Mouse (Mus musculus) brown adipose tissue, adult 24 weeks (tissue): ENCODE data around the gene Olfr1264. TPM values are rescaled to one million over a fixed set of nuclear protein-coding genes. Genes with fewer than 3 reads are reported as not detected.

ENCODE experiments used
- H3K27ac ChIP-seq: fragments of 200-500 bp; replicated peaks from 2 replicates; pipeline ENCODE4 v1.5.1; 2012; ENCODE audit warnings: low read depth, mild to moderate bottlenecking, low read length
- H3K4me1 ChIP-seq: fragments of 200-500 bp; 2 replicates; pipeline ENCODE4 v1.6.1; 2012; ENCODE audit warnings: low read length, mixed read lengths; ENCODE audit not compliant: control insufficient read depth, insufficient read depth, insufficient read length
- H3K4me3 ChIP-seq: fragments of 200-500 bp; 2 replicates; pipeline ENCODE4 v1.5.1; 2012; ENCODE audit warnings: low read depth, mild to moderate bottlenecking, low read length, moderate library complexity; ENCODE audit not compliant: insufficient read depth
- polyA plus RNA-seq: library from polyadenylated mRNA; stranded (reverse); fragments of >200 nt; gene quantifications from 2 replicates; pipeline ENCODE4 v1.2.4, GENCODE M21; 2012; ENCODE audit not compliant: missing spikeins, insufficient read depth, insufficient read length

The Olfr1264 gene
- polyA plus RNA-seq, result not detected in 2 replicates

- H3K4me1 ChIP-seq, result no peaks in the 10 kb centered on the region
- H3K4me3 ChIP-seq, result no peak within 1 kb of the TSS
- no peak within 1 kb of the TSS for H3K27ac ChIP-seq
These were observed at the start of gene Olfr1264 for GRCm38 (mm10) chr2:90025477-90025876. Gene Olfr1264 (minus strand): TSS chr2:90025577.

GRCm38 (mm10) chr2:90070065-90070464 lies 44.7 kb upstream of the Olfr1264 start:
- Histone ChIP-seq H3K4me3 (no peak overlapping the region), H3K27ac (no peak overlapping the region), H3K4me1 (no peaks in the 10 kb centered on the region)

DNA sequence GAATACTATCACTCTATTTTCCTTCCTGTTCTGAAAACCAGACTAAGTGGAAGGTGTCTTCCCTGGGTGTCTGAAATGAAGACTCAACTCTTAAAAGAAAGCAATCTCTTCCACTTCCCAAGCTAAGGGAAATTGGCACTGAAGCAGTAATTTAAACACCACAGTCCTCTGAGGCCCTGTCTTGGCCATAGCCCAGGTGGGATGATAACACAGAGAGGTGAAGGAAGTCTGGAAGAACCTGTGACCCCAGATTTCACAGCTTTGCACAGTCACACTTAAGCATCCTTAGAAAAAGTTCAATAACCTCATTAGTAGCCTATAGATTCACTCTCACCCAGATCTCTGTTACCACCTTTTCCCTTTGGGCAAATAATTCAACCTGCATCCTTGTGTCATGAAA lies 38.1 kb upstream of the Olfr1264 start, which contains the start of gene Olfr140:
Gene Olfr140 (minus strand): TSS at position 101 of the 400 bp plus-strand sequence.
- Histone ChIP-seq H3K27ac (no peak within 1 kb of the TSS), H3K4me3 (no peak within 1 kb of the TSS), H3K4me1 (no peaks in the 10 kb centered on the region)

GRCm38 (mm10) chr2:90035037-90035436 lies 9.7 kb upstream of the Olfr1264 start, which contains the start of gene Olfr1265:
Gene Olfr1265 (plus strand): TSS chr2:90035337.
- Histone ChIP-seq H3K4me1 (no peaks in the 10 kb centered on the region), H3K4me3 (no peak within 1 kb of the TSS), H3K27ac (no peak within 1 kb of the TSS)

DNA sequence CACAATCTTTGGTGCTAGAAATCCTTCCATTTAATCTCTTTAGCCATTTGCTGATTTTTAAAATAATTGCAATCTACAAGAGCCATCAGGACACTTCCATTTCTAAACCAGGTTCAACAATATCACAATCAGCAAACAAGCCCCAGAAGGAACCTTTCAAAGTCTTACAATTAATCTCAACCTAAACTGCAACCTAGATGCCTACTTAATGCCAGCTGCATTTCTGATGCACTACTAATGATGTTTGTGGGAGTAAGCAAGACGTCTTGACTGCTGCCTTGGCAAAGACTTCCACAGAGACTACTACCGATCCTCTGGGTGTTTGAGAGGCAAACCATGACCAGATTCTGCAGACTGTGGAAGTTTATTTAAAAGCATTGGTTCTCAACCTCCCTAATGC lies 13.5 kb downstream of the Olfr1264 start, which contains the start of gene Olfr1263:
Gene Olfr1263 (plus strand): TSS at position 301 of the 400 bp plus-strand sequence.
- no peaks in the 10 kb centered on the region for H3K4me1 ChIP-seq
- no peak within 1 kb of the TSS for H3K4me3 ChIP-seq
- no peak within 1 kb of the TSS for H3K27ac ChIP-seq

- no peak within 1 kb of the TSS for H3K4me3 ChIP-seq
- H3K4me1 ChIP-seq, result no peaks in the 10 kb centered on the region
- H3K27ac ChIP-seq, result no peak within 1 kb of the TSS
These were observed 25.5 kb downstream of the Olfr1264 start, which contains the start of gene Olfr1262 for GRCm38 (mm10) chr2:89999845-90000244. Gene Olfr1262 (plus strand): TSS chr2:90000145.

DNA sequence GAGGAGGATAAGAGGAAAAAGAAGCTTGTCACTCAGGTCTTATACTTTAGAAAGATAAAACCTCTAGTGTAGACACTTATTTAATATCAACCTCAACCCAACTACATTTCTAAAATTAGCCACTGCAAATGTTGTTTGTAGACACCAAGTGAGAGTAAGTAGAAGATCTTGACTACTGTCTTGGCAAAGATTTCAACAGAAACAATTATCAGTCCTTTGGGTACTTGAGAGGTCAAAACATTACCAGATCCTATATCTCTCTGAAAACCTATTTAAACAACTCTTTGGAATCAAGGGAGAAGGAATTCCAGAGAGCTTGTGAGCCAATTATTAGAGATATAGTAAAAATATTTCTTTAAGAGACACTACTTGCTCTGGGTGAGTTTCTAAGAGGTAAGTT lies 34.5 kb downstream of the Olfr1264 start, which contains the start of gene Olfr1261:
Gene Olfr1261 (plus strand): TSS at position 301 of the 400 bp plus-strand sequence.
- H3K27ac ChIP-seq, result no peak within 1 kb of the TSS
- H3K4me3 ChIP-seq, result no peak within 1 kb of the TSS
- H3K4me1 ChIP-seq, result no peaks in the 10 kb centered on the region

- H3K27ac ChIP-seq, result no peak overlapping the region
- no peak overlapping the region for H3K4me3 ChIP-seq
- H3K4me1 ChIP-seq, result no peaks in the 10 kb centered on the region
These were observed 47.7 kb downstream of the Olfr1264 start for GRCm38 (mm10) chr2:89977709-89978108.

DNA sequence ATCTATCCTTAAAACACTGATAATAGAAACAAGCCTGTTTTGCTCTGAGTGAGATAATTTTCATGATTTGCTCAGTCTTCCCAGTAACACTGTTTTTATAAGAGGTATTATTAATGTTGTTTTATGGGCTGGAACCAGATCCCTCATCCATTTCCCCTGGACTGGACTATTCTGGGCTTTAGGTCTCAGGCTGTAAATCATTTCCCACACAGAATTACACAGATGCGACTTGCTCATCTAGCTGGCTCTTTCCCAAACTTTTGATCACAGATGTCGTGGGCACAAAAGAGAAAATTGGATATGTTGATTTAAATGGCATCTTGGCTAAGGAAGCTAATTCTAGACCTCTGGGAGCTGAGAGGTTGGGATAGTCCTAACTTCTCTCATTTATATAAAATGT lies 51.2 kb downstream of the Olfr1264 start, which contains the start of gene Olfr1260:
Gene Olfr1260 (plus strand): TSS at position 157 of the 400 bp plus-strand sequence.
- H3K27ac ChIP-seq, result no peak within 1 kb of the TSS
- no peak within 1 kb of the TSS for H3K4me3 ChIP-seq
- no peaks in the 10 kb centered on the region for H3K4me1 ChIP-seq

Other genes with a start within 250 kb of the Olfr1264 start
- not detected in 2 replicates for gene Olfr1254, start 232.0 kb downstream of the Olfr1264 start, polyA plus RNA-seq
- gene Olfr1255, start 213.5 kb downstream of the Olfr1264 start, polyA plus RNA-seq, result not detected in 2 replicates
- not detected in 2 replicates for gene Olfr1256, start 184.0 kb downstream of the Olfr1264 start, polyA plus RNA-seq
- not detected in 2 replicates for gene Olfr48, start 177.4 kb downstream of the Olfr1264 start, polyA plus RNA-seq
- not detected in 2 replicates for gene Olfr1257, start 147.1 kb downstream of the Olfr1264 start, polyA plus RNA-seq
- not detected in 2 replicates for gene Olfr1258, start 98.3 kb downstream of the Olfr1264 start, polyA plus RNA-seq
- gene Olfr1259, start 76.9 kb downstream of the Olfr1264 start, polyA plus RNA-seq, result not detected in 2 replicates
- gene Olfr1260, start 51.2 kb downstream of the Olfr1264 start, polyA plus RNA-seq, result not detected in 2 replicates
- gene Olfr1261, start 34.4 kb downstream of the Olfr1264 start, polyA plus RNA-seq, result not detected in 2 replicates
- gene Olfr1262, start 25.4 kb downstream of the Olfr1264 start, polyA plus RNA-seq, result not detected in 2 replicates
- gene Olfr1263, start 13.4 kb downstream of the Olfr1264 start, polyA plus RNA-seq, result not detected in 2 replicates
- gene Olfr1265, start 9.8 kb upstream of the Olfr1264 start, polyA plus RNA-seq, result not detected in 2 replicates
- not detected in 2 replicates for gene Olfr140, start 38.0 kb upstream of the Olfr1264 start, polyA plus RNA-seq
- gene Olfr1269, start 95.8 kb upstream of the Olfr1264 start, polyA plus RNA-seq, result not detected in 2 replicates
- not detected in 2 replicates for gene Olfr32, start 116.7 kb upstream of the Olfr1264 start, polyA plus RNA-seq
- gene Olfr1270, start 127.5 kb upstream of the Olfr1264 start, polyA plus RNA-seq, result not detected in 2 replicates
- not detected in 2 replicates for gene Olfr1506, start 198.9 kb upstream of the Olfr1264 start, polyA plus RNA-seq
- gene Olfr142, start 232.0 kb upstream of the Olfr1264 start, polyA plus RNA-seq, result not detected in 2 replicates
- not detected in 2 replicates for gene Olfr1271, start 245.5 kb upstream of the Olfr1264 start, polyA plus RNA-seq